Mouse (Mus musculus) kidney, adult 18-20 months (tissue): ENCODE measurements around the gene Gli1.
"Not testable (repeated sequence)": the region's sequence is repeated elsewhere in the genome, so short reads cannot be mapped to it uniquely, and the experiment has no call there.

Experiments used
- DNase-seq: peaks from one replicate; pipeline ENCODE4 v3.0.0; 2021

The Gli1 gene

GRCm38 (mm10) chr10:127321621-127322020 lies 20.2 kb downstream of the Gli1 start, which contains the start of gene Arhgap9:
TSS of gene Arhgap9 (plus strand) at chr10:127321964.
- DNase-seq: no peak

DNA sequence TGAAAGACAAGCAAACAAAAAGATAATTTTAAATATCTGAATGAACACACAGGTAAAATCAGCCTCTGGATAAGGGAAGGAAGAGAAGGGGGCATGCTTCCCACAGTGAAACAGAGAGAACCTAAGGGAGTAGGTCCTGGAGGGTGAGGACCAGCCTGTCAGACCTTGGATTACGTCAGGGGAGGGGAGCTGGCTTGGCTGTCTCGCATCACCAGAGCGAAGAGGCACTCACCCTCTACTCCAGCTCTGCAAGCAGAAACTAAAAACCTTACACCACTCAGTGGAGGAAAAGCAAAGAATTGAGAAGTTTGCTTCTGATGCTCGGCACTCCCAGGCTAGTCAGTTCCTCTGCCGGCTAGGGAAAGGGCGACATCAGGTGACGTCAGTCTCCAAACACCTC lies 21.8 kb downstream of the Gli1 start:
- DNase-seq: no peak

- no peak for DNase-seq
Measured at GRCm38 (mm10) chr10:127318009-127318408, 23.8 kb downstream of the Gli1 start.

- no peak for DNase-seq
Measured at GRCm38 (mm10) chr10:127317277-127317676, 24.5 kb downstream of the Gli1 start.

DNA sequence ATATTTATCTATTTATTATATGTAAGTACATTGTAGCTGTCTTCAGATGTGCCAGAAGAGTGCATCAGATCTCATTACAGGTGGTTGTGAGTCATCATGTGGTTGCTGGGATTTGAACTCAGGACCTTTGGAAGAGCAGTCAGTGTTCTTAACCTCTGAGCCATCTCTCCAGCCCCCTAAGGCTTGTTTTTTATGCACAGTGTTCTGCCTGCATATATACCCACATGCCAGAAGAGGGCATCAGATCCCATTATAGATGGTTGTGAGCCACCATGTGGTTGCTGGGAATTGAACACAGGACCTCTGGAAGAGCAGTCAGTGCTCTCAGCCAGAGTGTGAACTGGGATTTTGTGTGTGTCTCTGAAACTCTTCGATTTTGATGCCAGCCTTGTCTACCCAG lies 26.8 kb downstream of the Gli1 start:
- DNase-seq: not testable (repeated sequence)

DNA sequence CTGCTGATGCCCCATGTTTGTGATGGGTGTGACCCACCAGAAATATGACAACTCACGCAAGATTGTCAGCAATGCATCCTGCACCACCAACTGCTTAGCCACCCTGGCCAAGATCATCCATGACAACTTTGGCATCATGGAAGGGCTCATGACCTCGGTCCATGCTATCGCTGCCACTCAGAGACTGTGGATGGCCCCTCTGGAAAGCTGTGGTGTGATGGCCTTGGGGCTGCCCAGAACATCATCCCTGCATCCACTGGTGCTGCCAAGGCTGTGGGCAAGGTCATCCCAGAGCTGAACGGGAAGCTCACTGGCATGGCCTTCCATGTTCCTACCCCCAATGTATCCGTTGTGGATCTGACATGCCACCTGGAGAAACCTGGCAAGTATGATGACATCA lies 28.3 kb downstream of the Gli1 start:
- not testable (repeated sequence) for DNase-seq

GRCm38 (mm10) chr10:127312858-127313257 lies 28.9 kb downstream of the Gli1 start:
- DNase-seq: no peak

DNA sequence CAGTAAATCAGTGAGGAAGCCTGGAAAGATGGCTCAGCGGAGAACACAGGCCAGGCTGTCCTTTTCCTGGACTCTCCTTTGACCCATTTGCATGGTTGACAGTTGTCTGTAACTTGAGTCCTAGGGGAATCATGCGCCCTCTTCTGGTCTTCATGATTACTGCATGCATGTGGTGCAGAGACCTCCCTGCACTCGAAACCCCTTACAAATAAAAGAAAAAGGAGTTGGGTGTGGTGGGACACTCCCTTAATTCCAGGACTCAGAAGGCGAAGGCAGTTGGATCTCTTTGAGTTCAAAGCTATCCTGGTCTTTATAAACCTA lies 29.5 kb downstream of the Gli1 start:
- DNase-seq: peak; percentile 87

DNA sequence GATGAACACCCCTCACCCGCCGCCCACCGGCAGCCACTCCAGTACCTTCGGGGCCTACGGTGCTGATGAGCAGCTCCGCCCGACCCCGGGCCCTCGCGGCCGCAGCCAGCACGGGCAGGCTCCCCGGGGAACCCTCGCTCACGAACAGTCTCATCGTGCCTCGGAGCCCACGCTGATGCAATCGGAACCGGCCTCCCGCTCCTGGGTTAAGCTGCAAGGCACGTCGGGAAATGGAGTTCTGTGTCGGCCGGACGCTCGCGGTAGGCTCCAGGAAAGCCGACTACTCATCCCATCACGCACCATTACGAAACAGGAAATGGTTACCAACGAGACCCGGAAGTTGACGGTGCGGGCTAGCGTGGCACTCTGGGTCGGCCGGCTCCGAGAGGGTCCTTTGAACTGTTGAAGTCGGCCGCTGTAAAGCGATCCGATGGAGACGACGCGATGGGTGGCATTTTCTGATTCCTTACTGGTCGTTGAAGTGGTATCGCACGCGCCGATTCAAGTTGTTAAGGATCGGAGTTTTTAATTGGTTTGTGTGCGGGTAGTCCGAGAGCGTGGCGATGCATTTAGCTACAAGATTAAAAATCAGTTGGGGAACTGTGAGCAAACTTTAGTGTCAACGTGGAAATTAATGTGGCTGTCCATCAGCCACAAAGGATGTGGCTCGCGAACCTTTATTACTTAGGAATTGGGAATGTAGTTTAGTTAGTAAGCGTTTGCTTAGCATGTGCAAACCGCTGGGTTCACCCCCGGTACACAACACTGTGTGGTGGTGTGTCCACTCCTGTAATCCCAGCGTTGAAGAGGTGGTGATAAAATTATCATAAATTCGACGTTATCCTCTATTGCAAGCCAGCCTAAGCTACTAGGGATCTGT lies 30.1 kb downstream of the Gli1 start, which contains the start of gene Mars:
Mars (minus strand) TSS at position 311 of the 880 bp plus-strand sequence.
- peak; percentile 94 for DNase-seq

DNA sequence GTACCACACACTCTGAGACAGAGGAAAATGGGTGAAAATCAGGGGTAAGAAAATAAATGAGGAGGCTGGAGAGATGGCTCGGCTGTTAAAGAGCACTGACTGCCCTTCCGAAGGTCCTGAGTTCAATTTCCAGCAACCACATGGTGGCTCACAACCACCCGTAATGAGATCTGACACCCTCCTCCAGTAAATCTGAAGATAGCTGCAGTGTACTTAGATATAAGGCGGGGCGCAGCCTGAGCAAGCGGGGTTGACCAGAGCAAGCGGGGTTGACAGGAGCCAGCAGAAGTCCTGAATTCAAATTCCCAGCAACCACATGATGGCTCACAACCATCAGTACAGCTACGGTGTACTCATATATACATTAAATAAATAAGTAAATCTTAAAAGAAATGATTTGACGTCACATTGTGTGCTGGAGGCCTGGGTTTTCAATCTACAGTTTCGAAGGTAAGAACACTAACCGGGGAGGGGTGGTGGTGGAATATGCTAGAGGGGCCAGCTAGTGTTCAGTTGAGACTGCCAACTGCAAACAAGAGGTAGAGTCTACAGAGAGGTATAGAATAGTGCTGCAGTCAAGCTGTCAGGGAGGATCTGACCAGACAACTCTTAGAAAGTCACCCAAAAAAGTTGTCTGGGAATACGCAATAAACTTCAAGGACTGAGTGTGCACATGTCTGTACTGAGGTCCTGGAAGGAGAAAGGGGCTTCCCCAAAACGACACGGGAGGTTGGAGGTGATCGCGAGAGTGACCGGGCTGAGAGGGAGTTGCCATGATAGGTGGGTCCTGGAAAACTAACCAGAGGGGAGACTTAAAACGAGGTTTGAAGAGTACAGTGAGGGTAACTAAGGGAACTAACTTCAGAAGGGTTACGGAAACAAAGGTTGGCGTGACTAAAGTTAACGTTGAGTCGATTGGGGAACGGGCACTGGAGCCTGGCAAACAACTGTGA lies 31.0 kb downstream of the Gli1 start:
- no peak for DNase-seq

DNA sequence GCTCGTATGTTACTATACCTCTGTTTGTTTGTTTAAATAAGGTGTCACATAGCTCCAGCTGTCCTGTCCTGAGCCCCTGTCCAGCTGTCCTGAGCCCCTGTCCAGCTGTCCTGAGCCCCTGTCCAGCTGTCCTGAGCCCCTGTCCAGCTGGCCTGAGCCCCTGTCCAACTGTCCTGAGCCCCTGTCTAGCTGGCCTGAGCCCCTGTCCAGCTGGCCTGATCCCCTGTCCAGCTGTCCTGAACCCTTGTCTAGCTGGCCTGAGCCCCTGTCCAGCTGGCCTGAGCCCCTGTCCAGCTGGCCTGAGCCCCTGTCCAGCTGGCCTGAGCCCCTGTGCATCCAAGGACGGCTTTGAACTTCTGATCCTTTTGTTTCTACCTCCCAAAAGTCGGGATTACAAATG lies 32.6 kb downstream of the Gli1 start:
- DNase-seq: not testable (repeated sequence)

DNA sequence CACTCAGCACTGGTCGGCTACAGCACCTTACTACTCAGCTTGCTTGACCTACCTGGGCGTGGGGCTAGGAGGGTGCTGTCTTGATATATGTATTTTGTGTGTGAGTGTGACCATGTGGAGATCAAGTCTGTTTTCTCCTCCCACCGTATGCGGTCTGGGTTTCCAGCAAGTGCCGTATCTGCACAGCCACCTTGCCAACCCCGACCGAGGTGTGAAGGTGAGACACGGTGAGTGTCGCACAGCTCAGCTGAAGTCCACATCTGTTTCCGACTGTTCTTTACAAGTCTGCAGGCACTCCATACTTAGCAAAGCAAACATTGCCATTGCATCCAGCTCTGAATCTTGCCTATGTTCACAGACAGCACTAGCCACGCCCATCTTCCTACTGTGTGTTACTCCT lies 38.6 kb downstream of the Gli1 start:
- no peak for DNase-seq

- no peak for DNase-seq
Measured at GRCm38 (mm10) chr10:127300361-127300760, 41.4 kb downstream of the Gli1 start.

GRCm38 (mm10) chr10:127297015-127297871 lies 44.5 kb downstream of the Gli1 start:
- no peak for DNase-seq

DNA sequence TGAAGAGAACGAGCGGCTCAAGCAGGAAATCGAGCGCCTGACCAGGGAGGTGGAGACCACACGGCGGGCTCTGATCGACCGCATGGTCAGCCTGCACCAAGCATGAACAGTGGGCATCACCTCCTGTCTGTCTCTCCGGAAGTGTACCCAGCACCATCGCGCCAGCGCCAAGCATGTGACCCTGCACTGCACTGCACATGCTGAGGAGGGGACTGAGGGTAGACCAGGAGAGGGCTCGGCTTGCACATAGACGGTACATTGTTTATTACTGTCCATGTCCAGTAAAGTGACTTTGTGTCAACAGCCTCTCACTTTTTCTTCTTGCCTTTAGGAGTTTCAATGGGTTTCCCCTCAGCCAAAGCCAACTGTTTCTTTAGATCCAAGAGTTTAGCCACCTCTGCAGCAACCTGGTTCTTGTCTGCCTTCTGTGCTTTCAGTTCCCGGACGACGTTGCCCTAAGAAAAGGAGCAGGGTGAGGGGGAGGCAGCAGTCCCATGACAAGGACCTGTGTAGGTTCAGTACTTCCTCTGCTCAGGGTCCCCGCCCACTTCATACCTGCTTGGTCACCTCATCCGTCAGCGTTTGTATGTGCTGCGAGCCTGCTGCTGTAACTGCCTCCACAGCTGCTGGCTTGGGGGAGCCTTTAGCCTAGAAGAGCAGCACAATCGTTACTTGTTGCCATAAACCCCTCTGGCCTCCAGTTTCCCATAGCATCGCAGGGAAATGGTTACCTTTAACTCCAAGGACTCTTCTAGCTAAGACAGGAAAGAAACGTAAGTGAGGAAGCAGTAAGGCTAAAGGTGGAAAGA lies 45.6 kb downstream of the Gli1 start:
- DNase-seq: no peak

DNA sequence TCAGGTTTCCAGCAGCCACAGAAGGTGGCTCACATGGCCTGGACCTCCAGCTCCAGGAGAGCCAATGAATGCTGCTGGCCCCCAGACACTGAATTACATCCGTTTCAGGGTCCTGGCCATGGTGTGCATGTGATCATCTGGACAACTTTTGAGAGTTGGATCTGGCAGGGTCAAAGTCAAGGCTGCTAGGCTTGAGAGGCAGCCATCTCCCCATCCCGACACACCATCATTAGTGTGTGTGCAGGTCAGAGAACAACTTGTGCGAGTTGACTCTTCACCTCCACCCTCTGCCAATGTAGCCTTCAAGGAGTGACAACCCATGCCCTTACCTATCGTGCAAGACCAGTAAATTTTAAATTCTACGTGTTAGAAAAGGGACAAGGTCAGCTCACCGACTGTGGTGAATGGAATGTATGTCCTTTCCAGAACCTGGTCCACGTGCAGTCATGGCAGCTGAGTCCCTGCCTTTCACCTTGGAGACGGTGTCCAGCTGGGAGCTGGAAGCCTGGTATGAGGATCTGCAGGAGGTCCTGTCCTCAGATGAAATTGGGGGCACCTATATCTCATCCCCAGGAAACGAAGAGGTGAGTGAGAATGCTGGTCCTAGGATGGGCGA lies 46.8 kb downstream of the Gli1 start:
- no peak for DNase-seq

DNA sequence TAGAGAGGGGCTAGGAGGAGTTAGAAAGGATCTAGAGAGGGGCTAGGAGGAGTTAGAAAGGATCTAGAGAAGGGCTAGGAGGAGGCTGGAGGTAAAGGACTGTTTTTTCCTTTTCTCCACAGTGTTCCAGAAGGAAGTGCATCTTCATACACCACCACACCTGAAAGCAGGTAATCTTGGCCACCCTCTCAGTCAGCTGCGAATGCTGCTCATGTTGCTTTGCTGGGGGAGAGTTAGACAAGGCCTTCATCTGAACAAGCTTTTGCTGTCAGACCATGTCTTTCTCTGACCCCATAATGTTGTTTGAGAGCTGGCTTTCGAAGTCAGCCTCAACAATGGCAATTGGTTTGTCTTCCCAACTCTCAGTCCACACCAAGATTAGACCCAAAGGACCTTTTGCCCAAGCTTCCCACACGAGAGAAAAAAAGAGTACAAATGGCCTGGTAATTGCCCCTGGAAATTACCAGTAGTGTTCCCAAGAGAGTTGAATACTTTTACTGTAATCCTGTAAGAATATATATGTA lies 48.1 kb downstream of the Gli1 start:
- no peak for DNase-seq

- DNase-seq: peak; percentile 21
Measured at GRCm38 (mm10) chr10:127292987-127293538, 48.7 kb downstream of the Gli1 start.

DNA sequence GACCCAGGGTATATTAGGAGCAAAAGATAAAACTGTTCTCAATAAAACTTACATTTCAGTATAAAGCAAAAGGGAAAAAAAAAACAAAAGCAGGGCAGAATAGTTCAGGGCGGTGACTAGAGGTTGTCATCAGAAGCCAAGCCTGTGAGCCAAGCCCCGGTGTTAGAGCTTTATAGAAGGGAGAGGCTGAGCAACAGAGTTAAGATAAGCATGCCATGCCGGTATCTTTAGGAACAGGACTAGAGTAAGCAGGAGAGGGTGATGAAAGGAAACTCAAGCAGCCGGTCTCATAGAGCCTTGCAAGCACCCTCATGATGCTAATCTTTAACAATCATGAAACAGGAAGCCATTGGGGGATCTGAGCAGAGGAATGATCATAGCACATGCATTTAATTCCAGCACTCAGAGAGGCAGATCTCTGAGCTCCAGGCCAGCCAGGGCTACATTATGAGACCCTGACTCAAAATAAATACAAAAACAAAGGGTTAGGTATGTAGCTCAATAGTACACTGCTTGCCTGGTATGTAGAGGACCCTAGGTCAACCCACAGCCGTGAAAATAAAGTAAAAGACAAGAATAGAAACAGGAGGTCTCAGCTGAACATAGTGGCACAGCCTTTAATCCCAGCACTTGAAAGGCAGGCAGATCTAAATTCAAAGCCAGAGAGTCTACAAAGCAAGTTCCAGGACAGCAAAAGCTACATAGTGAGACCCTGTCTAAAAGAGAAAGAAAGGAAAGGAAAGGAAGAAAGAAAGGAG lies 49.7 kb downstream of the Gli1 start:
- no peak for DNase-seq
